Mouse (Mus musculus) urinary bladder, adult 2 months (tissue): ENCODE data around the gene Gm20532. TPM values are rescaled to one million over a fixed set of nuclear protein-coding genes. Genes with fewer than 3 reads are reported as not detected.

ENCODE experiments used
- DNase-seq: peaks from one replicate; pipeline ENCODE4 v3.0.0; 2022; ENCODE audit warnings: low spot score
- polyA plus RNA-seq: library from polyadenylated mRNA; depleted of rRNA; stranded (reverse); fragments of >200 nt; gene quantifications from 2 replicates; pipeline ENCODE4 v1.2.3, GENCODE M21; 2012; rRNA removed

Gm20532 gene
- polyA plus RNA-seq = not detected in 2 replicates

- DNase-seq = peak; percentile 65
These were observed at the start of gene Gm20532 for GRCm38 (mm10) chr2:26586294-26587043. Gm20532 (plus strand) TSS chr2:26586639.

- no peak for DNase-seq
These were observed 46.9 kb upstream of the Gm20532 start for GRCm38 (mm10) chr2:26539516-26539915.

GRCm38 (mm10) chr2:26540721-26541120 is 45.7 kb upstream of the Gm20532 start:
- no peak for DNase-seq

GRCm38 (mm10) chr2:26541258-26541910 is 45.1 kb upstream of the Gm20532 start:
- no peak for DNase-seq

- no peak for DNase-seq
These were observed 43.3 kb upstream of the Gm20532 start for GRCm38 (mm10) chr2:26543155-26543554.

- no peak for DNase-seq
These were observed 42.7 kb upstream of the Gm20532 start for GRCm38 (mm10) chr2:26543768-26544167.

- no peak for DNase-seq
These were observed 42.2 kb upstream of the Gm20532 start for GRCm38 (mm10) chr2:26544265-26544664.

- DNase-seq = no peak
These were observed 39.0 kb upstream of the Gm20532 start for GRCm38 (mm10) chr2:26547481-26547880.

GRCm38 (mm10) chr2:26549801-26550200 is 36.6 kb upstream of the Gm20532 start:
- DNase-seq = no peak

GRCm38 (mm10) chr2:26550205-26550604 is 36.2 kb upstream of the Gm20532 start:
- DNase-seq = no peak

- DNase-seq = no peak
These were observed 35.7 kb upstream of the Gm20532 start for GRCm38 (mm10) chr2:26550777-26551176.

- no peak for DNase-seq
These were observed 35.0 kb upstream of the Gm20532 start for GRCm38 (mm10) chr2:26551446-26551845.

GRCm38 (mm10) chr2:26552066-26552465 is 34.4 kb upstream of the Gm20532 start:
- DNase-seq = no peak

- DNase-seq = peak; percentile 53
These were observed 32.5 kb upstream of the Gm20532 start for GRCm38 (mm10) chr2:26553904-26554303.

- DNase-seq = no peak
These were observed 31.4 kb upstream of the Gm20532 start for GRCm38 (mm10) chr2:26555076-26555475.

- DNase-seq = no peak
These were observed 29.9 kb upstream of the Gm20532 start for GRCm38 (mm10) chr2:26556535-26556993.

- DNase-seq = no peak
These were observed 25.9 kb upstream of the Gm20532 start for GRCm38 (mm10) chr2:26560506-26560905.

GRCm38 (mm10) chr2:26561351-26562016 is 25.0 kb upstream of the Gm20532 start:
- no peak for DNase-seq

GRCm38 (mm10) chr2:26566221-26566620 is 20.2 kb upstream of the Gm20532 start:
- DNase-seq = no peak

GRCm38 (mm10) chr2:26570034-26570433 is 16.4 kb upstream of the Gm20532 start:
- DNase-seq = no peak

GRCm38 (mm10) chr2:26571400-26571799 is 15.0 kb upstream of the Gm20532 start:
- DNase-seq = no peak

GRCm38 (mm10) chr2:26571826-26572225 is 14.6 kb upstream of the Gm20532 start:
- no peak for DNase-seq

GRCm38 (mm10) chr2:26573396-26573795 is 13.0 kb upstream of the Gm20532 start:
- no peak for DNase-seq
